Mouse (Mus musculus) gastrocnemius, postnatal 25 days (tissue): ENCODE measurements around the gene Zfp213. TPM values are rescaled to one million over a fixed set of nuclear protein-coding genes. Genes with fewer than 3 reads are reported as not detected.
A peak's percentile ranks its signal among the peaks of the same experiment; 100 is the strongest.
"Not testable (repeated sequence)": the region's sequence is repeated elsewhere in the genome, so short reads cannot be mapped to it uniquely, and the experiment has no call there.

Experiments
- DNase-seq: peaks from one replicate; pipeline ENCODE4 v3.0.0; 2022
- long read RNA-seq, 2 experiments: library from polyadenylated mRNA; stranded (forward); transcript quantifications; one replicate each; pipeline ENCODE4 v2.0.0; 2021
- total RNA-seq, 2 experiments: library from RNA; stranded (reverse); gene quantifications; 1 replicate in 1 of 2; 2 replicates in 1 of 2; pipeline ENCODE4 v1.2.3; 2021

Gene Zfp213
- total RNA-seq: 1 to 10 TPM; 1.9 to 2.4 TPM
- long read RNA-seq, experiment 1, partial matches to known transcripts: 0 of 4 reads
- long read RNA-seq, experiment 1, other reads (novel, unspliced or antisense): 1 of 4 reads
- long read RNA-seq, experiment 2, partial matches to known transcripts: 0 of 5 reads
- long read RNA-seq, experiment 2, other reads (novel, unspliced or antisense): 1 of 5 reads

- peak; percentile 95 for DNase-seq
These were observed at the start of gene Zfp213 for GRCm38 (mm10) chr17:23563595-23564367. Gene Zfp213 (minus strand): TSS chr17:23564238.

- peak; percentile 49 for DNase-seq
These were observed 46.3 kb upstream of the Zfp213 start for GRCm38 (mm10) chr17:23610361-23610800.

- DNase-seq: no peak
These were observed 45.6 kb upstream of the Zfp213 start for GRCm38 (mm10) chr17:23609612-23610011.

GRCm38 (mm10) chr17:23605220-23605619, 41.2 kb upstream of the Zfp213 start:
- no peak for DNase-seq

- no peak for DNase-seq
These were observed 40.4 kb upstream of the Zfp213 start for GRCm38 (mm10) chr17:23604394-23604793.

GRCm38 (mm10) chr17:23603542-23603941, 39.5 kb upstream of the Zfp213 start:
- no peak for DNase-seq

GRCm38 (mm10) chr17:23603077-23603476, 39.0 kb upstream of the Zfp213 start:
- no peak for DNase-seq

GRCm38 (mm10) chr17:23601836-23602585, 38.0 kb upstream of the Zfp213 start:
- no peak for DNase-seq

GRCm38 (mm10) chr17:23600641-23601622, 36.9 kb upstream of the Zfp213 start, which contains the start of gene Zscan10:
Gene Zscan10 (plus strand): TSS chr17:23600856.
- no peak for DNase-seq

- DNase-seq: no peak
These were observed 35.6 kb upstream of the Zfp213 start for GRCm38 (mm10) chr17:23599605-23600063.

GRCm38 (mm10) chr17:23598582-23599552, 34.8 kb upstream of the Zfp213 start, which contains the start of gene Zfp13:
Gene Zfp13 (minus strand): TSS chr17:23599487.
- DNase-seq: peak; percentile 88

GRCm38 (mm10) chr17:23595139-23595538, 31.1 kb upstream of the Zfp213 start:
- DNase-seq: not testable (repeated sequence)

GRCm38 (mm10) chr17:23592926-23593300, 28.9 kb upstream of the Zfp213 start:
- no peak for DNase-seq

GRCm38 (mm10) chr17:23592208-23592925, 28.3 kb upstream of the Zfp213 start:
- peak; percentile 90 for DNase-seq

GRCm38 (mm10) chr17:23587253-23587652, 23.2 kb upstream of the Zfp213 start:
- DNase-seq: no peak

- DNase-seq: no peak
These were observed 21.9 kb upstream of the Zfp213 start for GRCm38 (mm10) chr17:23585721-23586491.

GRCm38 (mm10) chr17:23584786-23585185, 20.7 kb upstream of the Zfp213 start:
- DNase-seq: no peak

- DNase-seq: no peak
These were observed 12.0 kb upstream of the Zfp213 start for GRCm38 (mm10) chr17:23575951-23576552.
